Mouse (Mus musculus): ENCODE measurements at regions not wholly inside any gene's neighbourhood (a gene's known extent, or its start where the extent isn't known, plus 50 kb on each side); places are given as distances from the start of the nearest gene placed in this dataset.

GRCm38 (mm10) chr4:106185745-106186501 is 130.1 kb upstream of the Usp24 start:
- no peak for DNase-seq

GRCm38 (mm10) chr4:106186684-106187083 is 129.3 kb upstream of the Usp24 start:
- no peak for DNase-seq

- no peak for DNase-seq
Measured at GRCm38 (mm10) chr4:106190248-106190647, 125.8 kb upstream of the Usp24 start.

- DNase-seq = no peak
Measured at GRCm38 (mm10) chr4:106191331-106191730, 124.7 kb upstream of the Usp24 start.

GRCm38 (mm10) chr4:106191843-106192242 is 124.2 kb upstream of the Usp24 start:
- DNase-seq = no peak

GRCm38 (mm10) chr4:106193204-106193945 is 122.6 kb upstream of the Usp24 start:
- DNase-seq = no peak

GRCm38 (mm10) chr4:106195497-106196166 is 120.4 kb upstream of the Usp24 start:
- DNase-seq = no peak

GRCm38 (mm10) chr4:106199833-106200232 is 116.2 kb upstream of the Usp24 start:
- DNase-seq = no peak

- DNase-seq = no peak
Measured at GRCm38 (mm10) chr4:106200241-106200640, 115.8 kb upstream of the Usp24 start.

GRCm38 (mm10) chr4:106202554-106202953 is 113.5 kb upstream of the Usp24 start:
- DNase-seq = no peak

GRCm38 (mm10) chr4:106205200-106205599 is 110.8 kb upstream of the Usp24 start:
- no peak for DNase-seq

- DNase-seq = no peak
Measured at GRCm38 (mm10) chr4:106206023-106206422, 110.0 kb upstream of the Usp24 start.

- no peak for DNase-seq
Measured at GRCm38 (mm10) chr4:106209465-106209864, 106.5 kb upstream of the Usp24 start.

- no peak for DNase-seq
Measured at GRCm38 (mm10) chr4:106209975-106210374, 106.0 kb upstream of the Usp24 start.

- no peak for DNase-seq
Measured at GRCm38 (mm10) chr4:106214170-106214569, 101.8 kb upstream of the Usp24 start.

- DNase-seq = no peak
Measured at GRCm38 (mm10) chr4:106220621-106221020, 95.4 kb upstream of the Usp24 start.

GRCm38 (mm10) chr4:106225184-106225862 is 90.7 kb upstream of the Usp24 start:
- DNase-seq = peak; percentile 31

- DNase-seq = no peak
Measured at GRCm38 (mm10) chr4:106227428-106227827, 88.6 kb upstream of the Usp24 start.

GRCm38 (mm10) chr4:106228534-106228933 is 87.5 kb upstream of the Usp24 start:
- DNase-seq = peak; percentile 67

GRCm38 (mm10) chr4:106229526-106229925 is 86.5 kb upstream of the Usp24 start:
- DNase-seq = no peak

- DNase-seq = peak; percentile 48
Measured at GRCm38 (mm10) chr4:106232499-106232970, 83.5 kb upstream of the Usp24 start.

- DNase-seq = no peak
Measured at GRCm38 (mm10) chr4:106244384-106244819, 71.6 kb upstream of the Usp24 start.

Data from right cerebral cortex, postnatal 25 days (tissue).